Mouse (Mus musculus) kidney, adult 8-10 months (tissue): ENCODE measurements around the gene Ccn2.
A peak's percentile ranks its signal among the peaks of the same experiment; 100 is the strongest.
"Not testable (repeated sequence)": the region's sequence is repeated elsewhere in the genome, so short reads cannot be mapped to it uniquely, and the experiment has no call there.

Experiments
- DNase-seq, 2 experiments: peaks; one replicate each; pipeline ENCODE4 v3.0.0; 2022

The Ccn2 gene

GRCm38 (mm10) chr10:24603727-24604126, 8.5 kb downstream of the Ccn2 start:
- no peak for DNase-seq

- DNase-seq, result no peak
These were observed 13.9 kb downstream of the Ccn2 start for GRCm38 (mm10) chr10:24609146-24609545.

GRCm38 (mm10) chr10:24609766-24610165, 14.5 kb downstream of the Ccn2 start:
- no peak for DNase-seq

DNA sequence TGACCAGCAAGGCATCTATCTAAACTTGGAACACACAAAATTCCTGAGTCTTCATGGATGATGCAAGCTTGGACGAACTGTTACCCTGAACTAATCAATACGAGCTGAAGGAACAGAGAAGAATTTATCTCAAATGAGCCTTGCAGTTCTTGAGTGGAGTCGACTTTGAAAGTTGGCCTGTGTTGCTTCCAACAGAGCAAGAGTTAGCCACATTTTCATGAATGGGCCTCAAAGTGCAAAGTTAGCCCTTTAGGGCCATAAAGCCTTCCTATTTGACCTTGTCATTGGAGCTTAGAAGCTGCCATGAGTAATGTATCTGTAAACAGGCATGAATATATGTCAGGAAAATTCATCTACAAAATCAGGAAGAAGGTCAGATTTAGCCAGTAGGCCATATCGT, 19.5 kb downstream of the Ccn2 start:
- no peak for DNase-seq

DNA sequence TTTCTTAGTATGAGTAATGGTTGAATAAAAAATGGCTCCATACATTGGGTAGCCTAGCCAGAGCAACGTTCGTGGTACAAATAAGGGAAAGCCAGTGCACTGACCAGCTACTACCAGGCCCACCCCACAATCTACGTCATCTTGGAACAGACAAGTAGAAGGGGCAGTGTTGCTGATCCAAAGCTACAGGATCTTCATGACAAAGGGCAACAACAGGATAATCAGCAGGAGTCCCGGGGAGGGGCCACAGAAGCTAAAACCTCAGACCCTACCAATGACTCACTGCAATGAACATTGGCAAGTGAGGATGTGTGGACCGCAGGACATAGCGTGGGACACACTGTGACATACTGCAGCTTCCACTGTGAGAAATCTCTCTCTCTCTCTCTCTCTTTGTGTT, 20.6 kb downstream of the Ccn2 start:
- DNase-seq, result no peak

GRCm38 (mm10) chr10:24616572-24616971, 21.3 kb downstream of the Ccn2 start:
- DNase-seq, result not testable (repeated sequence)

- DNase-seq, result peak in 1 of 2 experiments; percentile 65
These were observed 26.3 kb downstream of the Ccn2 start for GRCm38 (mm10) chr10:24621572-24621971.

DNA sequence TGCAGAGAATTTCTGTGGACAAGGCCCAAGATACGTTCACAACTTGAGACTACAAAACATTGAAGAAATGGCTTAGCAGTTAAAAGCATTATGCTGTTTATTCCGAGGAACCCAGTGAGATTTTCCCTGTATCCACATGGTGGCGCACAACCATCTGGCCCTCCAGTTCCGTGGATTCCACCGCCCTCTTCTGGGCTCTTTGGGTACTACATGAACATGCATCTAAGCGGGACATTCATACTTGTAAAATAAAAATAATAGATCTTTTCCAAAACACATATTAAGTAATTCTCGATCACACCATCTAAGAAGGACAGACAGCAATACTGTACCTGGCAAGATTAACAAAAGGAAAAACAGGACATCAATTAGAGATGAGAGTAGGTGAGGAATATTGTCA, 27.3 kb downstream of the Ccn2 start:
- peak; percentile 51 to 83 for DNase-seq

GRCm38 (mm10) chr10:24625060-24625701, 29.9 kb downstream of the Ccn2 start:
- peak; percentile 70 to 90 for DNase-seq

DNA sequence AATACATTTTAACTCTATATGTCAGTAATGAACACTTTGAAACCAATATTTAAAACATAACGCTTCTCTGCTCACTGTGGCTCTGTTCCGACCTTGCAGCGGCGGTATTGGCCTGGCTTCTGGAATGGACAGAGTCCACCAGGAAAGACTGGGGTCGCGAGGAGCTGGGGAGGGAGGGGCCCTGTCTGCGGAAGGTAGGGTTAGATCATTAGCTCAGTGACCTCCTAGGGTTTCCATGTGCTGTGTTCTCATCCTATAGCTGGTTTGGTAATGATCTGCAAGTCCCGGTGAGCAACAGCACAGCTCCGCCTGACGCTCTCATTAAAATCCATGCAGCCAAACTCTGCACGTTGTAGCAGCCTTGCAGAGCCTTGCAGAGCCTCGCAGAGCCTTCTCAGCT, 32.0 kb downstream of the Ccn2 start:
- DNase-seq, result no peak

GRCm38 (mm10) chr10:24628466-24628865, 33.2 kb downstream of the Ccn2 start:
- DNase-seq, result no peak

DNA sequence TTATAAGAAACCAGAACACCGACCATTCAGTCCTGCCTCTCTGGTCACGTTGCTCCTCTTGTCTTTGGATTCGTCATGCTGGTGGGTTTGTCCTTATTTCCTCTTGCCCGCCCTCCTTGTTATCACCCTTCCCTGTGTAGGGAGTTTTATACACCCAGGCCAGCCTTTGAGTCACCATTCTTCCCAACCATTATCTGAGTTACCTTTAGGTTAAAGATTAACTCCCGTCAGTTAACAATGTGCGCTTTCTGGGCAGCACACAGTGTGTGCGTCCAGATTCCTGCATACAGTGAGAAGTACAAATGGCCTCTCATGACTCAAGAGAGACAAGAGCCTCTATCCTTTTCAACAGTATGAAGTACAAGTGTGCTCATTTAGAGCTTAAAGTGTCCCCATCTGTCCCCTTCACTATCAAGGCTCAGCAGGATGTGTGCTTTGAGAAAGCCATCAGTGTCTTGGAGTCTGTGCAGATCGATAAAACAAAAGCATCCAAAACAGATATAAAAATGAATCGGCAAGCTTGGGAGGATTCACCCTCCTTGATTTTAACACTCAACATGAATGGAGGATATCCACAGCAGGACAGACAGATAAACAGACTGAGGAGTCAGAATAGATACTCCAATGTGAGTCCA, 34.0 kb downstream of the Ccn2 start:
- DNase-seq, result peak in 1 of 2 experiments; percentile 29

GRCm38 (mm10) chr10:24630469-24631081, 35.3 kb downstream of the Ccn2 start:
- DNase-seq, result peak; percentile 35 to 73

DNA sequence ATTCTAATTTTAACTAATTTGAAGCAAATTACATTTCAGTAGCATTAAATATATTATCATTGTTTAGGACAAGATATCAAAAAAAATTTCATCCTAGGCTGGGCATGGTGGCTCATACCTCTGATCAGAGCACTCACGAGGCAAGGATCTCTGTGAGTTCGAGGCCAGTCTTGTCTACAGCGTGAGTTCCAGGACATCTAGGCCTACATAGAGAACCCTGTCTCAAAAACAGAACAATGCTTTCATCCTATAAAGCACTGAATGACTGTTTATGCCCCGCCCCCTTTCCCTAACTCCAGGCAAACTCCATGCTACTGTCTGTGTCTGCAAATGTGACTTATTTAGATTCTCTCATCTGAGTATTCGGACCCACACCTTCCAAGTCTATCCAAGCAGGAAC, 35.9 kb downstream of the Ccn2 start:
- no peak for DNase-seq

DNA sequence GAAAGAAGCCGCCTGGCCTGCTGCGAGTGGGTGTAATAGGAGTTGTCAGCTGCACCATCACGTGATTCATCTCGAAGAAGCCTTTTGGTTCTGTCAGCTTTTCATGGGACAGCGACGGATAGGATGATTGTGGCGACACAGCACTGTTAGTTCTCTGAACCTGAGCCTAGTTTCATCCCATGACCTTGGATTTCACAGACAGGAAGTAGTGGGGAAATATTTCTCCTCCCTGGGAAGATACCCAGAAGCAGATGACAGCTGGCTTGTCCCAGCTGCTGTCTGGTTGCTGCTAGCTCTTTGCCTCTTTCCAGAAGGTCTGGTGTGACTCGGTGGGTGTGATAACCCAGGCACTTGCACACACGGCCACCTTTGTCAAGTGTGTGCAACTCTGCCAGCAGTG, 39.0 kb downstream of the Ccn2 start:
- peak in 1 of 2 experiments; percentile 31 for DNase-seq

DNA sequence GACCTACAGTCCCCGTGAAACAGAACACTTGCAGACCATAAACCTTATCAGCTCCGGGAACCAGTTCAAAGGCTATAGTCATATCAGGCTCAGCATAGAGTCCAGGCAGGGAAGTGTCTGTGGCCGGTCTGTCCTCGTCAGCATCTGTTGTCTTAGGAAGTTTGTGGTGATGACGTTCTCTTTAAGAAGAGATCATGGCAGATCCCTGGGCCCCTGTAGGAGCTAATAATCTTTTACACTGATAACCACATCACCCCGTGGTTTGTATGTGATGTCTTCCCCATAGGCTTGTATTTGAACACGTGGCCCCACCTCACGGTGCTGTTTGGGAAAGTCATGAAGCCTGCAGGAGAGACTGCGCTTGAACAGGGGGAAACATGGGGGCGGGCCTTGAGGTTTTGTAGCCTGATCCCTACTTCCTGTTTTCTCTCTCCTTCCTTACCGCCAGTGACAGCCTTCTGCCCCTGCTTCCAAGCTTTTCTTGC, 40.1 kb downstream of the Ccn2 start:
- DNase-seq, result no peak

DNA sequence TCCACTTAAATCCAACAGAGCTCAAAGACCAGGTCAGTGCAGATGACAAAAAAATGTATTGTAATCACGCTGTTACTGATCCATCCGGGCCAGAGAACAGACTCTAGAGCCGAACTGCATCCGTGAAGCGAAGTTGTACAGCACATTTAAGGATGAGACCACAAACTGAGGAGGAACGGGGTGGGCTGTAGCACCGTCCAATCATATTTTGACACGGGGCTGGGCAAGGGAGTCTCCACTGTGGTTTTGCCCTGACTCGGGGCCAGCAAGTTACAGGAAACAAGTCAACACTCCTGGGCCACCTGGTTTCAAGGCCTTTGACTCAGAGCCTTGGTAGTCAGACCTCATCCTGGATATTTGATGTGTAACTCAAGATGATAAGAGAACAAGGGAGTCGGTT, 40.6 kb downstream of the Ccn2 start:
- no peak for DNase-seq

DNA sequence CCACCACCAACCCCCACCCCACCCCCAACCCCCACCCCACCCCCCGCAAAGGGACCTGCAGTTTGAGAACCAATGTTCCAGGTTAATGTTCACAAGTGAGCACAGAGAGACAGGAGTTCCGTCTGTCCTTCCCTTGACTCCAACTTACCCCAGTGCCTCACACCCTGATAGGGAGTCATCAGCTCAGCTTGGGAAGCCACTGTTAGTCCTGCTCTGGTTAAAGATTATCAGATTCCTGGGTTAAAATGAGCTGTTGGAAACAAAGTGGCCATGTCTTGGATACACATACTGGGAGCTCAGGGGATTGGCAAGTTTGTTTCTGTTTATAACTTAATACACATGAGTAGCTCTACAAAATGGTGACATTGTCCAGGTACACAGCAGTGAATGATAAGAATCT, 41.7 kb downstream of the Ccn2 start:
- DNase-seq, result peak in 1 of 2 experiments; percentile 42

DNA sequence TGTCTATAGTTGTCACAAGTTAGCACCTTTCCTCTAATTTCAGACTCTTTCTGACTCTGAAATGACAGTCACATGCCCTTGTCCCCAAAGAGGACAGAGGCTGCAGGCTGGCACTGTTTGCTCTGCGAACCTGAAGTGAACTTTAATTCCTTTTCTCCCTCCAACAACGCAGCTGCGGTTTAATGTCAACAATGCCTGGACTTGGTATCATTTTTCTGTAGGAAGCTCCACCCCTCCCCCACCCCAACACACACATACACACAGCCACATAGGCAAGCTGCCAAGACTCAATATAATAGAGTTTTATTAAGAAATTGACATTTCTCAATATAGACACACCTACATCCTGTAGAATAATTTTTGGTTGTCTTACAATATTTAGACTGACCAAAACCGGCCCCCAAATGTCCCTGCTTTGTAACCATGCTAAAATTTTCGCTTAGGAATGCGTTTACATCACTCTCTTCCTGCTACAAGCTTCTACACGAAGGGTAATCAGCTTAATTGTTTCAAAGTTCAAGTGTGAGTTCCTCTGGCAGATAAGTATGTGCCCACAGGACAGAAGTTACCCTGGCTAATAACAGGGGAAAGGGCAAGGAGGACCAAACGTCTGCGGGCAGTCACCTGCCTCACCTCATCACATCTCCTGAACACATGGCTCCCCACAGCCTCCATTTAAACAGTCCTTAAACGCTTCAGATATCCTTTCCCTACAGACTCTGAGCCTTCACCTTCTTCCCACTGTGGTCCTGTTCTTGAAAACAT, 43.2 kb downstream of the Ccn2 start:
- peak in 1 of 2 experiments; percentile 28 for DNase-seq

GRCm38 (mm10) chr10:24639596-24639995, 44.4 kb downstream of the Ccn2 start:
- no peak for DNase-seq

DNA sequence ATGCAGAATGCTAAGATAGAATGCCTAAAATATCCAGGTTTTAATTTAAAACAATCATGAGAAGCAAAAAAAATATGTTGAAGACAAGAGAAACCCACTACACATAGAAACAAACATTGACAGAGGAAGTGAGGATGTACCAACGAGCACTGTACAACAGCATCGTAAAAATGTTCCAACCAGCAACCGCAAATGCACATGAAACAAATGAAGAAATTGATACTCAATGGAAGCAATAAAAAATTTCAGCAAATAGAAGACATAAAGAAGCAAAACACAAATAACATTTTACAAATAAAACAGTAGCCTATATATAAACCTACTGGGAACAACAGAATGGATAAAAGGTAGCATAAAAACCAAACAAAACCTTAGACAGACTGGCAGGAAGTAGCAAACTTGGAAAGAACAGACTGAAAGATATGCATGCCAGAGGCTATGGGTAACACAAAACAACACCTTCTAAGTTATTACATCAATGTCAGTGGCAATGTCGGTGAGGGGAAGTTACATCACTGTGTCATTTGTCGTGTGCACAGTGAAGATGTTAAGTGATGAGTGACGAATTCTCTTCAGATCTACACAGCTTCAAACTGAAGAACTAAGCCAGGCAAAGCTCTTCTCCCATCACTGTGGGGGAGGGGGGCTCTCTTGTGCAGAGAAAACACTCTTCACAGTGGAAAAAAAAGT, 45.1 kb downstream of the Ccn2 start:
- DNase-seq, result no peak

- no peak for DNase-seq
These were observed 46.3 kb downstream of the Ccn2 start for GRCm38 (mm10) chr10:24641416-24642140.
